Mouse (Mus musculus) common myeloid progenitor, adult 5-6 weeks (primary cell): ENCODE data around the gene Rnf168. TPM values are rescaled to one million over a fixed set of nuclear protein-coding genes. Genes with fewer than 3 reads are reported as not detected.
"Not testable (repeated sequence)": the region's sequence is repeated elsewhere in the genome, so short reads cannot be mapped to it uniquely, and the experiment has no call there.

Experiments used
- ATAC-seq: replicated peaks from 2 replicates; pipeline ENCODE4 v1.8.0; 2016; ENCODE audit warnings: low read depth, mild to moderate bottlenecking, moderate TSS enrichment, inconsistent platforms; ENCODE audit not compliant: poor library complexity, severe bottlenecking
- total RNA-seq: library from RNA; stranded (forward); fragments of 200-1000, 187-1606 nt; gene quantifications from 2 replicates; pipeline ENCODE4 v1.2.3, GENCODE M21; 2017

Gene Rnf168
- total RNA-seq = 59.8 and 73.1 TPM in 2 replicates

DNA sequence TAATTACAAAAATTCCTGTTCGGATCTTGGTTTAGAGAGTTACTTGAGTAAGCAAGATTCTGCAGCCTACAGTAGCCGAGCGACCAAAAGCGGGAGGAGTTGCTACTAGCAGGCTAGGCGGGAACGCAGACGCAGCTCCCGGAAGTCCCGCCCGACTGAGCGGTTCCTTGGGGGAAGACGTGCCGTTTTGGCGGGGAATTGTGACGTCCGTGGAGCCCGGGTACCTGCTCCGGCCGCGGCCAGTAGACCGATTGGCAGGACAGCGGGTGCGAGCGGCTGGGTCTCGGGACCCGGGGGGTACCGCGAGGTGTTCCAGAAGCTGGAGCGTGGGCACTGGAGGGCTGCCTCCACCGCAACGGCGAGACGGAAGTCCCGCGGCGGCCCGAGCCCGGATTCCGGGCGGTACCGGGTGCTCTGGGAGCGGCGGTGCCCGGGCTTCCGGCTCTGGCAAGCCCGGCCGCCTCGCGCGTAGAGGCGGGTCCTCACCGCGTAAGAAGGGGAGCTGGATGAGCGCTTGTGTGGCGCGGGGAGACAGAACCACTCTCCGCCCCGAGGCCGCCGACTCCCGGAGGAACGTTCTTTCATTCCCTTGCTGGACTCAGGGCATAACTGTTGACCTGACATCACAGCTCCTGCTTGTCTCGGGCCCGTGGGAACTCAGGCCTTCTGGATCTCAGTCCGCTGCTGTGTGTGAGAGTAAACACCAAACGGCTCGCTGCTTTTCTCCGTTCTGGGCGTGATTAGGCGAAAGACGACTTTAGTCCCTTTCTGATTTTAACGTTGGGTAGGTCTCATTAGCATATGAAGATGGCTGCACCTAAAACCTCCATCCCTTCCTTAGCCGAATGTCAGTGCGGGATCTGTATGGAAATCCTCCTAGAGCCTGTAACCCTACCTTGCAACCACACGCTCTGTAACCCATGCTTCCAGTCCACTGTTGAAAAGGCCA is at the start of gene Rnf168:
TSS of gene Rnf168 (plus strand) at position 152 of the 949 bp plus-strand sequence.
- ATAC-seq = peak; percentile 92

DNA sequence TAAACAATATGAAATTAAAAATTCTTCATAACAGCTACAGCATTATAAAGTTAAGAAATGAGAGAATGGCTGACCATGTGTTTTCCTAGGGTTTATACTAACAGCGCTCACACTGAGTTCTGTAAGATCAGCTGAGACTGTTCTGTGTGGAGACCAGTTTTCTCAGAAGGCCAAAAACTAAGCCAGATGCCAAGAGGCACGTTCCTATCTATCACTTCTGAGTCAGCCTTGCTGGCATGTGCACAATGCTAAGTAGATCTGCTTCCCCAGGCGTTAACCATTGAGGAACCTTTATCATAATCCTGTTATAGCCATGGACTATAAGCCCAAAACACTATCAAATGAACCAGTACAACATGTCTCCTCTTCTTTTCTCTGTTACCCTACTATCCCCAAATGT is 45.2 kb upstream of the Rnf168 start:
- ATAC-seq = not testable (repeated sequence)

DNA sequence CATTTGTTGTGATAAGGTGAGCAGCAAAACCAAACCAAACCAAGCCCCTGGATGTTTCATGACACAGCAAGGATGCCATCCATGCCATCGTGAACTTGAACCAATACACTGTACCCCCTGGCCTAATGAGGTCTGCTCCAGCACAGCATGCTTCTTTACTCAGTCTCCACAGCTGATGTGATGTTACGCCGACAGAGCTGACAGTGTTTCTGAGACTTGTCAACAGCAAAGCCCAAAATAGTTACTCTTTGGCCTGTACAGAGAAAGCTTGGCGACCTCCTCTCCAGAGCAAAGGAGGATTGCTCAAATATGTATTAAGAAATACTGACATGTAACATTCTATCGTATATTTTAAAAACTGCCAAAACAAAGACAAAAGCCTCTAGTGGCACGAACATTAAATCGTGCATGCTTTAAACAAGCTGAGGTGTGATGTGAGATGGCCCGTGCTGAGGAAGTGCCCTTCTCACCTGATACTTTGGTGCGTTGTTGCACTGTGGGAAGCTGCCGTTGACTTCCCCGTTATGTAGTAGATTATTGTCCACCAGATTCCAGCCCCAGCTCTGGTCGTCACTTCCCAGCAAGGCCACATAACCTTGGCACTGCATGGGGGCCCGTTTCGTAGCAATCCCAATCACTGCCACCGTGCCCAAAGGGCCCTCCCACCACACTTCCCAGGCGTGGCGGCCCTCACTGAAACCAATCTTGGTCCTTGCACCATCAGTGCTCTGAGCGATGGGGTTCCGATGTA is 39.2 kb upstream of the Rnf168 start:
- ATAC-seq = no peak

DNA sequence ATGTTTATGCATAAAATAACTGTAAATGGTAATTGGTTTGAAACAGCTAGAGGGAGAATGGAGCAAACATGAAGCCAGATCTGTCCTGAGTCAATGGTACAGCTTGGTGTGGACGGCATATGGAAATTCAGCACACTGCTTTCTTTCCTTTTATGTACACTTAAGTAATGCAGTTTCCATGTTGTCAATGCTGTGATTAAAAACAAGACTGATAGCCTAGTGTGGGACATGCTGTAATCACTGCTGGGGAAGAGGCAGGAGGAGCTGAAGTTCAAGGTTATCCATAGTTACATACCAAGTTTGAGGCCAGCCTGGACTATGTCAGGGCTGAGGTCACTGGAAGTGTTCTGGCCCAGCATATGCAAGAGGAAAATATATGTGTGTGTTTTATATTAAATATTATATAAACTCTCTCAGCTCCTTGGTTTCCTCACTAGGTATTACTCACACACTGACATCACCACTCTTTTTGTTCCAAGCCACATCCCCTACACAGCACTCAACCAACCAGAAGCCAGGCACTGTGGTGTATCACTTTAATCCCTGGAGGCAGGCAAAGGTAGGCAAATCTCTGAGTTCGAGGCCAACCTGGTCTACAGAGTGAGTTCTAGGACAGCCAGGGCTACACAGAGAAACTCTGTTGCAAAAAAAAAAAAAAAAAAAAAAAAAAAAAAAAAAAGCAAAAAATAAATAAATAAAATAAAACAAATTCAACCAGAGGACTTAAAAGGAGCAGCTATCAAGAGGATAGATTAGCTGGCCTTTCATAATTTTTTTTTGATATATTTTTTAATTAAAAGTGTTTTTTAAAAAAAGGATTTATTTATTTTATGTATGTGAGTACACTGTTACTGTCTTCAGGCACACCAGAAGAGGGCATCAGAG is 37.6 kb upstream of the Rnf168 start:
- ATAC-seq = no peak

DNA sequence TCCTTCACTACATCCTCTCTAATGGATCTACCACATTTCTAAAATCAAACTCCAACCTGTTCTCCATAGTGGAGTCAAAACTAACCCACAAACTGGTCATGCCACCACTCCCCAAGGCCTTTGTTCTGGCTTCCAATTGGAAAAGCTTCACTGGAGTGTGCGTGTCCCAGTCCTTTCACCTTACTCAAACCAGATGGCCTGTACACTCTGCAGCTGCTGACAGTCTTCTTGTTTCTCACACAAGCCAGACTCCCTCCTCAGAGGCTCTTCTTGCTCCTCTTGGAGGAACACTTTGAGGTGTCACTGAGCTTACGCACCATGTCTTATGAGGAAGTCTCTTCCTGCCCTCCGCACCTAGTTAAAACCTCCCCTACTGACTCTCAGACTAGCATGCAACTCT is 33.4 kb upstream of the Rnf168 start:
- no peak for ATAC-seq

DNA sequence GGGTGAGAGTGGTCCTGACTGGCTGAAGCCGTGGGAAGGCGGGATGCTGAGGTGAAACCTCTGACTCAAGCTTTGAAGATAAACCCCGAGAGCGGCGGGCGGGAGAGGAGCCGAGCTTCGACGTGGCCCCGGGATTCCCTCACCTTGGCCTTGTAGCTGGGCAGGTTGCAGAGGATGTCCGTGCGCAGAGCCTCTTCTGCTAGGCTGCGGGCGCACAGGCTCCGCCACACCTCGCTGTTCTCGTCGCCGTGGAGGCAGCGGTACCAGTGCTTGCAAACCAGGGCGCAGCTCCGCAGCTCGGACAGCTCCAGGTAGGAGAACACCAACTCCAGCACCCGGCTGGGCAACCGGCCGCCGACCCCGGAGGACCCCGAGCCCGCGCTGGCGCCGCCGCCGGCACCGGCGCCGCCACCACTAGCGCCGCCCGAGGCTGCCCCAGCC is 30.9 kb upstream of the Rnf168 start:
- 0 out of 2 replicates have a peak, but pooled peaks have one; percentile 12 for ATAC-seq

DNA sequence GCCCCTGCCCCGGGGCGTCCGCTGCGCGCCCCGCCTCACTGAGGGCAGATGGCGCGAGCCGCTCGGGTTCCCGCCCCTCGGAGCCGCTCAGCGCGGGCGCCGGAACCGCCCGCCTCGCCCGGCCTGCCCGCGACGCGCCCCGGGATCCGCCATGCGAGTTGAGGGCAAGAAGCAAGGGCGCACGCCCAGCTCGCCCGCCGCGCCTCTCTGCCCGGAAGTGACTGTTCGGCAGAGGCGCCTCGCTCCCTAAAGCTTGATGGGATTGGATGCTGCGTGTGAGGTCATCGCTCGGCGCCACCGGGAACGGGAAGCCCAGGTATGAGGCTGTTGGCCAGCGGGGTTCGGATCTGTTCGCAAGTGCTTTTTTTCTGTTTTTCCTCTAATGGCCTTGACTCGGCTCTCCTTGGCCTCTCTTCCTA is 30.3 kb upstream of the Rnf168 start, which contains the start of the genes Fbxo45 and Wdr53:
TSS of gene Fbxo45 (minus strand) at position 207 of the 419 bp plus-strand sequence.
TSS of gene Wdr53 (plus strand) at position 276 of the 419 bp plus-strand sequence.
- ATAC-seq = peak; percentile 96

DNA sequence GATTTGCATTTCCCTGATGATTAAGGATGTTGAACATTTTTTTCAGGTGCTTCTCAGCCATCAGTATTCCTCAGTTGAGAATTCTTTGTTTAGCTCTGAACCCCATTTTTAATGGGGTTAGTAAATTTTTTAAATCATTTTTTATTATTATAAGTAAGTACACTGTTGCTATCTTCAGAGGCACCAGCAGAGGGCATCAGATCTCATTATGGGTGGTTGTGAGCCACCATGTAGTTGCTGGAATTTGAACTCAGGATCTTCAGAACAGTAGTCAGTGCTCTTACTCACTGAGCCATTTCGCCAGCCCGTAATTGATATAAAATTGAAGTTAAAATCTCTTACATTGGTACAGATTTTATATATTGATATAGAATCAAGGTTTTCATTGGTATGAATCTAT is 13.0 kb upstream of the Rnf168 start:
- ATAC-seq = not testable (repeated sequence)

DNA sequence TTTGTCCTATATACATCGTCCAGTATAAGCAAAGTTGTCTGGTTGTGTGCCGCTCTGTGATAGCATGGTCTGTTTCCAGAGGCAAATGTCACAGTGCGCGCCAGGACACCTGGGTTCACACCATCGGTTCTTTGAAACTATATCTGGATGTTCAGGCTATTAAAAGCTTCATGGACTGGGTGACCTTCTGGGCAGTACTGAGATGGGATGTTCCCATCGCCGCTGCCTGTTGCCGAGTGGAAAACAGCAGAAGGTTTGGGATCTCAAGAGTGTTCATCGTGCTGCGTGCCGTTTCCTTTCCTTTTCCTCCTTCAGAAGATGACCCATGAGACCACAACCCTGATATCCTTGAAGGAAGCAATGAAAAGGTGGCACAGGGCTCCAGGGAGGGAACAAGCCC is 6.0 kb upstream of the Rnf168 start, which contains the start of gene Smco1:
TSS of gene Smco1 (plus strand) at position 178 of the 400 bp plus-strand sequence.
- no peak for ATAC-seq

DNA sequence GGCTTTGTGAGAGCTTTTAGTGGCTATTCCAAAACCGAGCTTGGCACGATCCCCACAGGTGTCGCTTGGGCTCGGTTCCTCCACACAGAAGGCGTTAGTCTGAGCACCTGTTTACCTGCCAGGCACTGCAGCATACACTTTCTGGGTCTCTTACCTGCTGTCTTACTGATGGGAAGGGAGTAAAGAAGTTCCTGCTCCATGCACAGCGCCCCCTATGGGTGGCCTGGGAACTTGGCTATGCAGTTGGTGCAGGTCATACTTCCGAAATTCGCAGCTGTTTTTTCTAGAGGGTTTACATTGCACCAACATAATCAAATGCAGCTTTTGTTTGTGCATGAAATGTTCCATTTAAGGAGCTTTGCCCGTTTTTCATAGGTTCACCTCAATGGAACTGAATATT is 3.9 kb upstream of the Rnf168 start:
- ATAC-seq = no peak

DNA sequence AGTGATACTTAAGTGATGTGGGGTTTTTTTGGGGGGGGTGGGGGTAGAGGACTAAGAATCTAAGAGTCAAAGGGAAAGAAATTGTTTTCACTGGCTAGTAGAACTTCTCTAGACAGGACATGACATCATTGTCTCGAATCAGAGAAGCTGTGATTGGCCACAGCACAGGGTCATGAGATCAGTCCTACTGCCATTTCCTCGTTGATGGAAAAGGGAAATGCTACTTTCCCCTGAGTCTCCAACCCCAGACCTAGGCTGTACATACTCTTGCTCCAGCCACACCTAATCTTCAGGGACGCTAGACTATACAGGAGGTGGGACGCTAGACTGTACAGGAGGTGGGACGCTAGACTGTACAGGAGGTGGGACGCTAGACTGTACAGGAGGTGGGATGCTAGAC is 2.2 kb upstream of the Rnf168 start:
- ATAC-seq = no peak

DNA sequence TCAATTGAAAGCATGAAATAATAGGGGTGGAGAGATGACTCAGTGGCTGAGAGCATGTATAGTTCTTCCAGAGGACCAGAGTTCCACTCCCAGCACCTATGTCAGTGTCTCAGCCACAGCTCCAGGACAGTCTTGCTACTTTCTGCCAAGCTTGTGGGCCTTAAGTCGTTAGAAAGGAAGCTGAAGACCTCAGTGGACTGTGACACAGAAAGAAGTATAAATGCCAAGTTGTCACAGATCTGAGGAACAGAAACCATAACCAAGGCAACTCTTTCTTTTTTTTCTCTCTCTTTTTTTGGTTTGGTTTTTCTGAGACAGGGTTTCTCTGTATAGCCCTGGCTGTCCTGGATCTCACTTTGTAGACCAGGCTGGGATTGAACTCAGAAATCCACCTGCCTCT is 1.4 kb upstream of the Rnf168 start:
- no peak for ATAC-seq

DNA sequence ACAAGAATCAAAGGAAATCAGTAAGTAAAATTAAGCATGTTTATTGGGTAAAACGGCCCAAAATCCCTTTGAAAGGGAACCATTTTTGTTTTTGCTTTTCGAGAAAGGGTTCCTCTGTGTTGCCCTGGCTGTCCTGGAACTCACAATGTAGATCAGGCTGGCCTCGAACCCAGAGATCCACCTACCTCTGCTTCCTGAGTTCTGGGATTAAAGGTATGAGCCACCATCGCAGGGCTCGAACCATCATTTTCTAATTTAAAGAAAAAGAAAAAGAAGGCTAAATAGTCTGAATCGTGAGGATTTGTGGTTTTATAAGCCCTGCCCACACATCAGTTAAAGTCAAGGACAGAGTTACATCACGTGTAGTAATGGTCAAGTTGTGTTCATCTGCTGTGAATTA is 1.1 kb downstream of the Rnf168 start:
- no peak for ATAC-seq

DNA sequence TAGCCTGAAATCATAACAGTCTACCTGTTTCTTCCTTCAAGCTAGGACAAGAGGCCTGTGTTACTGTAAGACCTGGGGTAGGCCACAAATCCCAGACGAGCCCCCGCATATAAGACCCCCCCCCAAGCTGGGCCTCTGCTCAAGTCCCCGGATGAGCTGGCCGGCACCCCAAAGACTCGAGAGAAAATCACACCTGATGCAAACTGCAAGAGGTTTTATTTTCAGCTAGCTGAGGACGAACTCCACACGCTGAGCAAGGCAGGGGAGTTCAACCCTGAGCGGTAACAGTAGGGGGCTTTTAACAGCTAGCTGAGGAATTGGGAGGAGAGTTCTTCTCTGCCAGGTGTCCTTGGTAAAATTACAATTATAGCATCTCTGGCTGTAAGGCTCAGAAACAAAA is 3.0 kb downstream of the Rnf168 start:
- ATAC-seq = no peak

DNA sequence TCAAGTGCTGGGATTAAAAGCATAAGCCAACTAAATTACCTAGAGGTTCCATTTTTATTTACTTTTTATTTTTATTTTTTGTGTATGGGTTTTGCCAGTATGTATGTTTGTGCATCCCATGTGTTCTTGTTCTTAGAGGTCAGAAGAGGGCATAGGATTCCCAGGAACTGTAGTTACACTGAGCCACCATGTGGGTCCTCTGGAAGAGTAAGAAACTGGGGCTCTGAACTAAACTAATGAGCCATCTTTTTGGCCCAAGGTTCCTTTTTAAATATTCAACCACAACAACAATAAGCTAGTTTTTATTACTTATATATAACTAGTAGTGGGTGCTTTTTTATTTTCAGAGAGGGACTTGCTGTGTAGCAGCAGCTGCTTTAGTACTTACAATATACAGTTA is 5.3 kb downstream of the Rnf168 start:
- no peak for ATAC-seq

DNA sequence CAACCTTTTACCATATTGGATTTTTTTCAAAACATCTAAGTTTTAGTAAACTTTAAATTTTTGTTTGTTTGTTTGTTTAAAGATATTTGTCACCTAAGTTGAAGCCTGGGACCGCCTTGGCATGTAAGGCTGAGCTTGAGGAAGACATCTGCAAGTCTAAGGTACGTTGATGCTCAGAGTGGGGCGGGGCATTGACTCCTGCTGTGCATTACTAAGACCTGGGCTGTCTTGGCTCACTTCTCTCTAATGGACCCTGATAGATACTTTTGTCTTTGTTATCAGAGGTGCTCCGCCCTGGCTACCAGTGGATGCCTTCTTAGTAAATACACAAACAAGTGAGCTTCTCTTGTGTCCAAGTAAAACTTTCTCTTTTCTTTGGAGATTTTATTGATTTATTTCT is 14.6 kb downstream of the Rnf168 start:
- no peak for ATAC-seq

DNA sequence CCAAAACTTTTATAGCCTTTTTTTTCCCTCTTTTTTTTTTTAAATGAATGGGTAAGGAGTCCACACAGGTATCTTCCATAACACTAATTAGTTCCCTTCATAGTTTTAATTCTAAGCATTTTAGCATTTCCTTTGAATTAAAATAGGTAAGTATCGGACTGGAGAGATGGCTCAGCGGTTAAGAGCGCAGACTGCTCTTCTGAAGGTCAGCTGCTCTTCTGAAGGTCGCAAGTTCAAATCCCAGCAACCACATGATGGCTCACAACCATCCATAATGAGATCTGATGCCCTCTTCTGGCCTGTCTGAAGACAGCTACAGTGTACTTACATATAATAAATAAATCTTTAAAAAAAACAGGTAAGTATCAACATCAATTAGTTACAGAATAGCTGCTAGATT is 22.4 kb downstream of the Rnf168 start:
- not testable (repeated sequence) for ATAC-seq

DNA sequence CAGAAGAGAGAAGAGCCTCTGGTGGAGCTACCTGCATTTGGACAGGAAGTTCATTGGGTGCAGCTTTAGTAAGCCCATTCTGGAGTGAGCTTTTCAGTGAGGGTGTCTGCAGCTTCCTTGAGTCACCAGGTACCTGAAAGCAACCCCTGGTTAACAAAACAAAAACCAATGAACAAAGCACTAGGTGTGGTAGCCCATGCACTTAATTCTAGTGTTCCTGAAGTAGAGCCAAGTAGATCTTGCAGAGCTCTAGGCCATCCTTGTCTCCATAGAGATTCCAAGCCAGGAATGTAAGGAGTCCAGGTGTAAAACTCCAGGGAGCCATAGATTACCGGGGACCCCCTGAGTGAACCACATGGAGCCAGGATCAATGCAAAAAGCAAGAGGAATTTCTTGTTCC is 25.8 kb downstream of the Rnf168 start:
- no peak for ATAC-seq

DNA sequence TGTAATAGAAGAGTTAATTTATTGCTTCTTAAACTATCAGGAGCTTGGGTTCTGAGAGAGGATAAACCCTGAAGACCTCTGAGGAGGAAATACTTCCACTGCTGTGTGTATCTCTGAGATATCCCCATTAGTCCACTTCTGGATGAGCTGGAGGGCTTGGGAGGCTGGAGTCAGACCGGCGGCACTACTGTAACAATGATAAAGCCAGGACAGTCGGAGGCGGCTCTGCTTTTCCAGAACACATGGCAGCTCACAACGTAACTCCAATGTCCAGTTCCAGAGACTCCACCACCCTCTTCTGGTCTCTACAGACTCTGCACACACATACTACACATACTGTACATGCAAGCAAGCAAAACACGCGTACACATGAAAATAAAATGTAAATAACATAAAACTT is 26.6 kb downstream of the Rnf168 start:
- ATAC-seq = no peak

DNA sequence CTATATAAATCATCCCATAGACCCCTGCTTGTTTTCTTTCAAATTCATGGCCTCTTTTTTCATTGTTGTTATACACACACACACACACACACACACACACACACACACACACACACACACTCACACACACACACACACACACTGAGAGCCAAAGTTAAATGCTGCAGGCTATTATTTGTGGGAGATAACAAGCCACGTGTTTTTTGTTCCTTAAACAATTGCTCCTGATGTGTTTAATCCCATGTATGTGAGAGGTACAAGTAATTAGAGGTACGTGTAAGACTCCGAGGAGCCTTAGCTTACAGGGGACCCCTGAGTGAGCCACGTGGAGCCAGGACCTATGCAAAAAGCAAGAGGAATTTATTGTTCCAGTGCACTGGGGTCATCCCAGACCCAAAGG is 34.7 kb downstream of the Rnf168 start:
- no peak for ATAC-seq
